In the genomic region with DNA sequence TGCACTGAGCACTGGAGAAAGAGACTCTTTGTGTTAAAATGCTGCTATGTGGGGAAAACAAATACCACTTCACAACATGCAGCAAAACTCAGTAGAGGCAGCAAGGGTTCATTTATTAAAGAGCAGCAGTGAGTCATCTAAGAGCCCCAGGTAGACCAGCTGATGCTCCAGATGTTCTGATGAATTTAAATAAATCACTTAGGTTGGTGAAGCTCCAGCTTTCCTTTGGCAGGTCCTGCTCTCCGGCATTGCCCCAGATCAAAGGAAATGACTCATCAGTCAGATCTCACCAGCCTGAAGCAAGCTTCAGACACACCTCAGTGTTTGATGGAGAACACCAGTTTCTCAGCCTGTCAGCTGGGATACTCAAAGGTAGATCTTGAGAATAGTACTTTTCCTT, we compare ENCODE assay signal across 24 mouse cellular contexts. TPM values are rescaled to one million over a fixed set of nuclear protein-coding genes. Genes with fewer than 3 reads are reported as not detected.
A peak's percentile ranks its signal among the peaks of the same experiment; 100 is the strongest.
DNase-seq lines count a peak whose midpoint lies in the region; ATAC-seq and TF ChIP-seq lines count a peak whose summit lies in the region.
"Had no signal": no experiment of that assay in that cellular context is flagged by ENCODE, and none has a peak within 500 bp of the region (broad histone marks: within the 10 kb centered on the region; RNA-seq: fewer than 3 reads in every experiment).

No protein-coding gene starts in this region.

- 0 out of 2 replicates have a peak, but pooled peaks have one; percentile 23 for ATAC-seq in intestine, embryonic 15.5 days
- no peak for ATAC-seq in intestine, postnatal 0 days
- no peak for ATAC-seq in embryonic facial prominence, embryonic 14.5 days (ENCODE audit: low read depth)
- peak; percentile 36; the same call in 1 of the 2 replicates for ATAC-seq in stomach, postnatal 0 days (ENCODE audit: low FRiP score, low TSS enrichment)
- no peak; the same call in 1 of the 2 replicates for ATAC-seq in heart, embryonic 11.5 days (replicated peaks; ENCODE audit: insufficient number of reproducible peaks, low FRiP score, low TSS enrichment)
- no peak for ATAC-seq in midbrain, embryonic 15.5 days (replicated peaks)
- ATAC-seq: forebrain, embryonic 14.5 days had no signal

- no peaks in the 10 kb centered on the region for H3K4me1 ChIP-seq in intestine, embryonic 15.5 days (replicated peaks)
- no peaks in the 10 kb centered on the region for H3K4me1 ChIP-seq in intestine, postnatal 0 days (replicated peaks; ENCODE audit: control insufficient read depth, insufficient read depth, low read length)
- H3K4me1 ChIP-seq in embryonic facial prominence, embryonic 14.5 days (ENCODE audit: control insufficient read depth, insufficient read depth, low read length): no peaks in the 10 kb centered on the region
- no peaks in the 10 kb centered on the region for H3K4me1 ChIP-seq in stomach, postnatal 0 days (replicated peaks; ENCODE audit: control insufficient read depth, insufficient read depth)
- no peaks in the 10 kb centered on the region for H3K4me1 ChIP-seq in heart, embryonic 11.5 days (ENCODE audit: control insufficient read depth, insufficient read depth, low read length)
- no peaks in the 10 kb centered on the region for H3K4me1 ChIP-seq in midbrain, embryonic 15.5 days
- H3K4me1 ChIP-seq: embryonic facial prominence, embryonic 15.5 days; hindbrain, embryonic 15.5 days had no signal

- H3K9me3 ChIP-seq in intestine, embryonic 15.5 days: no peaks in the 10 kb centered on the region
- H3K9me3 ChIP-seq in intestine, postnatal 0 days (ENCODE audit: control insufficient read depth): no peaks in the 10 kb centered on the region
- no peaks in the 10 kb centered on the region for H3K9me3 ChIP-seq in embryonic facial prominence, embryonic 14.5 days (ENCODE audit: control insufficient read depth, low read length)
- H3K9me3 ChIP-seq in stomach, postnatal 0 days (ENCODE audit: control insufficient read depth, low read length): no peaks in the 10 kb centered on the region
- H3K9me3 ChIP-seq in heart, embryonic 11.5 days (replicated peaks; ENCODE audit: control insufficient read depth, low read length): no peaks in the 10 kb centered on the region
- no peaks in the 10 kb centered on the region for H3K9me3 ChIP-seq in midbrain, embryonic 15.5 days
- H3K9me3 ChIP-seq: embryonic facial prominence, embryonic 15.5 days; forebrain, embryonic 10.5 days; heart, embryonic 12.5 days; hindbrain, embryonic 15.5 days had no signal

- H3K36me3 ChIP-seq in intestine, embryonic 15.5 days: no peaks in the 10 kb centered on the region
- no peaks in the 10 kb centered on the region for H3K36me3 ChIP-seq in intestine, postnatal 0 days (ENCODE audit: control insufficient read depth, insufficient read depth)
- H3K36me3 ChIP-seq in embryonic facial prominence, embryonic 14.5 days (ENCODE audit: control insufficient read depth, insufficient read depth, low read length): no peaks in the 10 kb centered on the region
- no peaks in the 10 kb centered on the region for H3K36me3 ChIP-seq in stomach, postnatal 0 days (ENCODE audit: control insufficient read depth, insufficient read depth, low read length)
- H3K36me3 ChIP-seq in heart, embryonic 11.5 days (ENCODE audit: control insufficient read depth, insufficient read depth, low read length): no peaks in the 10 kb centered on the region
- H3K36me3 ChIP-seq in midbrain, embryonic 15.5 days (replicated peaks): no peaks in the 10 kb centered on the region
- H3K36me3 ChIP-seq: embryonic facial prominence, embryonic 15.5 days; forebrain, embryonic 10.5 days; heart, embryonic 12.5 days; hindbrain, embryonic 15.5 days had no signal

- TF ChIP-seq CTCF in intestine, postnatal 0 days (IDR thresholded peaks at IDR 0.05; ENCODE audit: low read depth): no peak
- no peak for TF ChIP-seq CTCF in stomach, postnatal 0 days (IDR thresholded peaks at IDR 0.05; ENCODE audit: low read depth)

- WGBS in intestine, embryonic 15.5 days: 13% methylated on average over 1 of the region's 1 CpGs
- WGBS in intestine, postnatal 0 days: 21% methylated on average over 1 of the region's 1 CpGs
- 21% methylated on average over 1 of the region's 1 CpGs for WGBS in embryonic facial prominence, embryonic 14.5 days
- WGBS in stomach, postnatal 0 days: 19% methylated on average over 1 of the region's 1 CpGs
- 33% methylated on average over 1 of the region's 1 CpGs for WGBS in heart, embryonic 11.5 days (ENCODE audit: insufficient replicate concordance)
- 44% methylated on average over 1 of the region's 1 CpGs for WGBS in midbrain, embryonic 15.5 days

- peak; percentile 46 for DNase-seq in 416B (ENCODE audit: low read depth)
- DNase-seq in embryonic facial prominence, embryonic 14.5 days (ENCODE audit: low spot score): peak; percentile 46
- DNase-seq in stomach, postnatal 0 days (ENCODE audit: low spot score): no peak
- DNase-seq: adrenal gland, adult 8-10 months; adrenal gland, postnatal 36 days; cerebellum, adult 11 months; cerebellum, adult 8-10 months; cerebellum, postnatal 14 days; gastrocnemius, postnatal 36 days; heart, adult 18-20 months; heart, postnatal 36 days; kidney, adult 11 months had no signal

- H3K27ac ChIP-seq in intestine, embryonic 15.5 days: no peak overlapping the region
- no peak overlapping the region for H3K27ac ChIP-seq in intestine, postnatal 0 days (ENCODE audit: low read depth, low read length)
- H3K27ac ChIP-seq in embryonic facial prominence, embryonic 14.5 days (replicated peaks; ENCODE audit: low read depth, low read length): no peak overlapping the region
- H3K27ac ChIP-seq in stomach, postnatal 0 days (replicated peaks): no peak overlapping the region
- no peak overlapping the region for H3K27ac ChIP-seq in heart, embryonic 11.5 days (ENCODE audit: low read depth, low read length)
- no peak overlapping the region for H3K27ac ChIP-seq in midbrain, embryonic 15.5 days
- H3K27ac ChIP-seq: embryonic facial prominence, embryonic 15.5 days; forebrain, embryonic 10.5 days; hindbrain, embryonic 15.5 days had no signal

- H3K27me3 ChIP-seq in intestine, embryonic 15.5 days (replicated peaks): no peaks in the 10 kb centered on the region
- no peaks in the 10 kb centered on the region for H3K27me3 ChIP-seq in intestine, postnatal 0 days (replicated peaks; ENCODE audit: control insufficient read depth, insufficient read depth, low read length)
- H3K27me3 ChIP-seq in embryonic facial prominence, embryonic 14.5 days (replicated peaks; ENCODE audit: control insufficient read depth, insufficient read depth, low read length): no peaks in the 10 kb centered on the region
- H3K27me3 ChIP-seq in stomach, postnatal 0 days (ENCODE audit: control insufficient read depth, insufficient read depth, low read length): no peaks in the 10 kb centered on the region
- no peaks in the 10 kb centered on the region for H3K27me3 ChIP-seq in heart, embryonic 11.5 days (ENCODE audit: control insufficient read depth, insufficient read depth, low read length)
- no peaks in the 10 kb centered on the region for H3K27me3 ChIP-seq in midbrain, embryonic 15.5 days (replicated peaks)
- H3K27me3 ChIP-seq: embryonic facial prominence, embryonic 15.5 days; heart, embryonic 12.5 days; hindbrain, embryonic 15.5 days had no signal

- TF ChIP-seq EP300 in stomach, postnatal 0 days (optimal IDR thresholded peaks at IDR 0.05): no peak

- no peak overlapping the region for H3K9ac ChIP-seq in intestine, embryonic 15.5 days
- H3K9ac ChIP-seq in intestine, postnatal 0 days (ENCODE audit: low read depth, low read length): no peak overlapping the region
- no peak overlapping the region for H3K9ac ChIP-seq in embryonic facial prominence, embryonic 14.5 days (ENCODE audit: low read depth, low read length)
- H3K9ac ChIP-seq in stomach, postnatal 0 days (ENCODE audit: low read length): no peak overlapping the region
- no peak overlapping the region for H3K9ac ChIP-seq in heart, embryonic 11.5 days (ENCODE audit: low read depth, low read length)
- H3K9ac ChIP-seq in midbrain, embryonic 15.5 days: no peak overlapping the region
- H3K9ac ChIP-seq: embryonic facial prominence, embryonic 15.5 days; heart, embryonic 12.5 days; hindbrain, embryonic 15.5 days had no signal

- no peak overlapping the region for H3K4me2 ChIP-seq in intestine, embryonic 15.5 days (replicated peaks)
- H3K4me2 ChIP-seq in intestine, postnatal 0 days (replicated peaks; ENCODE audit: low read depth): no peak overlapping the region
- H3K4me2 ChIP-seq in embryonic facial prominence, embryonic 14.5 days (ENCODE audit: low read depth, low read length): no peak overlapping the region
- no peak overlapping the region for H3K4me2 ChIP-seq in stomach, postnatal 0 days (replicated peaks; ENCODE audit: low read depth)
- no peak overlapping the region for H3K4me2 ChIP-seq in heart, embryonic 11.5 days
- no peak overlapping the region for H3K4me2 ChIP-seq in midbrain, embryonic 15.5 days
- H3K4me2 ChIP-seq: embryonic facial prominence, embryonic 15.5 days; heart, embryonic 12.5 days; hindbrain, embryonic 15.5 days had no signal

- no peak overlapping the region for H3K4me3 ChIP-seq in intestine, embryonic 15.5 days (replicated peaks)
- H3K4me3 ChIP-seq in intestine, postnatal 0 days (ENCODE audit: low read depth, low read length): no peak overlapping the region
- H3K4me3 ChIP-seq in embryonic facial prominence, embryonic 14.5 days (ENCODE audit: low read depth, low read length): no peak overlapping the region
- H3K4me3 ChIP-seq in stomach, postnatal 0 days (ENCODE audit: low read depth, low read length): no peak overlapping the region
- H3K4me3 ChIP-seq in heart, embryonic 11.5 days (ENCODE audit: low read depth, low read length): no peak overlapping the region
- H3K4me3 ChIP-seq in midbrain, embryonic 15.5 days: no peak overlapping the region
- H3K4me3 ChIP-seq: embryonic facial prominence, embryonic 15.5 days; erythroblast, embryonic 14.5 days; forebrain, embryonic 10.5 days; heart, embryonic 12.5 days; hindbrain, embryonic 15.5 days had no signal

RNA-seq across cellular contexts. Expression of gene Rap2b, which starts 15.8 kb away (rescaled TPM):
- 6.8 and 8.3 TPM in 2 replicates for polyA plus RNA-seq in intestine, embryonic 15.5 days (2015; fragmentation: Nextera tagmentation; extraction: Ambion mirVana)
- 3.9 and 4.1 TPM in 2 replicates for polyA plus RNA-seq in intestine, postnatal 0 days (2015; fragmentation: Nextera tagmentation; extraction: Ambion mirVana)
- 15.7 and 16.5 TPM in 2 replicates for polyA plus RNA-seq in embryonic facial prominence, embryonic 14.5 days (2014; fragmentation: Nextera tagmentation; extraction: Ambion mirVana)
- polyA plus RNA-seq in stomach, postnatal 0 days (2015; fragmentation: Nextera tagmentation; extraction: Ambion mirVana): 7.1 and 7.2 TPM in 2 replicates
- polyA plus RNA-seq in heart, embryonic 11.5 days (2014; fragmentation: Nextera tagmentation; extraction: Ambion mirVana): 7.4 and 7.5 TPM in 2 replicates
- 10.9 and 11.0 TPM in 2 replicates for polyA plus RNA-seq in midbrain, embryonic 15.5 days (2015; fragmentation: Nextera tagmentation; extraction: Ambion mirVana)

RNA-seq across cellular contexts. Expression of gene B430305J03Rik, which starts 20.1 kb away (rescaled TPM):
- polyA plus RNA-seq in intestine, embryonic 15.5 days (2015; fragmentation: Nextera tagmentation; extraction: Ambion mirVana): not detected in 2 replicates
- polyA plus RNA-seq in intestine, postnatal 0 days (2015; fragmentation: Nextera tagmentation; extraction: Ambion mirVana): not detected in 2 replicates
- polyA plus RNA-seq in embryonic facial prominence, embryonic 14.5 days (2014; fragmentation: Nextera tagmentation; extraction: Ambion mirVana): not detected in 2 replicates
- polyA plus RNA-seq in stomach, postnatal 0 days (2015; fragmentation: Nextera tagmentation; extraction: Ambion mirVana): not detected in 2 replicates
- not detected in 2 replicates for polyA plus RNA-seq in heart, embryonic 11.5 days (2014; fragmentation: Nextera tagmentation; extraction: Ambion mirVana)
- not detected in 2 replicates for polyA plus RNA-seq in midbrain, embryonic 15.5 days (2015; fragmentation: Nextera tagmentation; extraction: Ambion mirVana)
- polyA plus RNA-seq: embryonic facial prominence, embryonic 15.5 days; erythroblast, embryonic 14.5 days; forebrain, embryonic 10.5 days; forebrain, embryonic 14.5 days; heart, embryonic 12.5 days; heart, embryonic 16.5 days; hindbrain, embryonic 11.5 days; hindbrain, embryonic 15.5 days had no signal

Comparison
In these comparisons a context has a peak if more than half of its experiments do, and no peak if none do; other contexts are left out.
1. ATAC-seq: peak in intestine, embryonic 15.5 days (single experiment) and stomach, postnatal 0 days (single experiment); none in intestine, postnatal 0 days (single experiment), embryonic facial prominence, embryonic 14.5 days (single experiment), heart, embryonic 11.5 days (single experiment) and midbrain, embryonic 15.5 days (single experiment).